ENCODE assay signal across 8 mouse cellular contexts in genomic region chr2:174760479-174761121, GRCm38 (mm10). TPM values are rescaled to one million over a fixed set of nuclear protein-coding genes. Genes with fewer than 3 reads are reported as not detected.
DNase-seq lines count a peak whose midpoint lies in the region; ATAC-seq and TF ChIP-seq lines count a peak whose summit lies in the region.

Gene Edn3, plus strand, starts transcription at chr2:174760619.

- DNase-seq in spleen, postnatal 36 days (ENCODE audit: low spot score in 2 of 2): peak; percentile 1 to 5
- no peak for DNase-seq in spleen, adult 12 weeks (ENCODE audit: low spot score)
- DNase-seq in lung, postnatal 4 days: peak; percentile 45 to 51
- DNase-seq in right cerebral cortex, postnatal 25 days: no peak
- DNase-seq in frontal cortex, postnatal 25 days (ENCODE audit: low spot score in 2 of 2): no peak

- peaks cover 25% of the 10 kb centered on the region for H3K27me3 ChIP-seq in forebrain, embryonic 12.5 days
- no peaks in the 10 kb centered on the region for H3K27me3 ChIP-seq in intestine, postnatal 0 days (replicated peaks; ENCODE audit: control insufficient read depth, insufficient read depth, low read length)
- no peaks in the 10 kb centered on the region for H3K27me3 ChIP-seq in testis, adult 2 months (ENCODE audit: control insufficient read depth, insufficient read depth, low read length)

- H3K36me3 ChIP-seq in forebrain, embryonic 12.5 days (replicated peaks): no peaks in the 10 kb centered on the region
- no peaks in the 10 kb centered on the region for H3K36me3 ChIP-seq in intestine, postnatal 0 days (ENCODE audit: control insufficient read depth, insufficient read depth)
- H3K36me3 ChIP-seq in testis, adult 2 months (ENCODE audit: control insufficient read depth, insufficient read depth, low read length): no peaks in the 10 kb centered on the region

- peak within 1 kb of the TSS; percentile 56 for H3K9ac ChIP-seq in forebrain, embryonic 12.5 days
- peak within 1 kb of the TSS; percentile 38; the same call in 1 of the 2 replicates for H3K9ac ChIP-seq in intestine, postnatal 0 days (ENCODE audit: low read depth, low read length)

- no peaks in the 10 kb centered on the region for H3K9me3 ChIP-seq in forebrain, embryonic 12.5 days
- H3K9me3 ChIP-seq in intestine, postnatal 0 days (ENCODE audit: control insufficient read depth): no peaks in the 10 kb centered on the region

- peak within 1 kb of the TSS; percentile 78 for H3K4me2 ChIP-seq in forebrain, embryonic 12.5 days
- H3K4me2 ChIP-seq in intestine, postnatal 0 days (replicated peaks; ENCODE audit: low read depth): peak within 1 kb of the TSS; percentile 91

- ATAC-seq in forebrain, embryonic 12.5 days (ENCODE audit: low FRiP score): peak; percentile 55; the same call in 1 of the 2 replicates
- ATAC-seq in intestine, postnatal 0 days: peak; percentile 31; the same call in 1 of the 2 replicates

- TF ChIP-seq CTCF in intestine, postnatal 0 days (IDR thresholded peaks at IDR 0.05; ENCODE audit: low read depth): no peak
- no peak for TF ChIP-seq CTCF in testis, adult 2 months (IDR thresholded peaks at IDR 0.05; ENCODE audit: control insufficient read depth, insufficient read depth, insufficient replicate concordance, low read depth, low read length)

- no peak for TF ChIP-seq POLR2A in testis, adult 2 months (IDR thresholded peaks at IDR 0.05; ENCODE audit: control insufficient read depth, low read depth, low read length)

- under 1% methylated on average over 48 of the region's 48 CpGs for WGBS in forebrain, embryonic 12.5 days
- 1% methylated on average over 48 of the region's 48 CpGs for WGBS in intestine, postnatal 0 days

- H3K27ac ChIP-seq in forebrain, embryonic 12.5 days: no peak within 1 kb of the TSS
- H3K27ac ChIP-seq in intestine, postnatal 0 days (ENCODE audit: low read depth, low read length): no peak within 1 kb of the TSS
- no peak within 1 kb of the TSS for H3K27ac ChIP-seq in testis, adult 2 months (ENCODE audit: control insufficient read depth, insufficient read depth, low read depth, low read length)

- H3K4me1 ChIP-seq in forebrain, embryonic 12.5 days: peaks cover 11% of the 10 kb centered on the region; the same call in 1 of the 2 replicates
- no peaks in the 10 kb centered on the region for H3K4me1 ChIP-seq in intestine, postnatal 0 days (replicated peaks; ENCODE audit: control insufficient read depth, insufficient read depth, low read length)
- peaks cover 5% of the 10 kb centered on the region; the same call in 1 of the 2 replicates for H3K4me1 ChIP-seq in testis, adult 2 months (ENCODE audit: control insufficient read depth, insufficient read depth, low read length)

- H3K4me3 ChIP-seq in forebrain, embryonic 12.5 days (replicated peaks): peak within 1 kb of the TSS; percentile 42
- peak within 1 kb of the TSS; percentile 45 for H3K4me3 ChIP-seq in intestine, postnatal 0 days (ENCODE audit: low read depth, low read length)
- 0 out of 2 replicates have a peak within 1 kb of the TSS, but pooled peaks have one; percentile 15 for H3K4me3 ChIP-seq in testis, adult 2 months (ENCODE audit: control insufficient read depth, low read depth, low read length)

RNA-seq across cellular contexts. Expression of gene Edn3, which starts in this region (rescaled TPM):
- polyA plus RNA-seq in forebrain, embryonic 12.5 days (2016; fragmentation: Nextera tagmentation; extraction: Ambion mirVana): 3.2 and 5.3 TPM in 2 replicates
- 5.1 and 5.4 TPM in 2 replicates for polyA plus RNA-seq in intestine, postnatal 0 days (2015; fragmentation: Nextera tagmentation; extraction: Ambion mirVana)
- polyA plus RNA-seq in testis, adult 2 months (2012; rRNA removed): 0.07 and 0.57 TPM in 2 replicates

Comparison
In these comparisons a context has a peak if more than half of its experiments do, and no peak if none do; other contexts are left out.
1. DNase-seq: peak in spleen, postnatal 36 days (2 of 2) and lung, postnatal 4 days (2 of 2); none in spleen, adult 12 weeks (single experiment), right cerebral cortex, postnatal 25 days (single experiment) and frontal cortex, postnatal 25 days (0 of 2).
2. Peak in every context shown above with its lines, with median percentiles within 50 percentile points of each other: H3K4me3 ChIP-seq.